Mouse (Mus musculus) liver, embryonic 13.5 days (tissue): ENCODE data around the gene Cyb5rl. TPM values are rescaled to one million over a fixed set of nuclear protein-coding genes. Genes with fewer than 3 reads are reported as not detected.

Experiments used
- ATAC-seq: fragments of 200-750 bp; cut with Nextera tagmentation; 2 replicates; pipeline ENCODE4 v1.8.0; 2017; ENCODE audit warnings: low read depth, mild to moderate bottlenecking, moderate number of reproducible peaks, moderate library complexity
- DNase-seq: peaks from one replicate; pipeline ENCODE4 v3.0.0; 2022
- H3K27ac ChIP-seq: fragments of 300-500 bp; sonication (generic); 2 replicates; pipeline ENCODE4 v1.5.1; 2015; ENCODE audit warnings: moderate library complexity, mild to moderate bottlenecking, inconsistent platforms
- H3K27me3 ChIP-seq: fragments of 300-500 bp; sonication (generic); 2 replicates; pipeline ENCODE4 v1.6.1; 2015; ENCODE audit warnings: mild to moderate bottlenecking, inconsistent platforms
- H3K36me3 ChIP-seq: fragments of 300-500 bp; sonication (generic); 2 replicates; pipeline ENCODE4 v1.6.1; 2015; ENCODE audit warnings: mild to moderate bottlenecking, inconsistent platforms
- H3K4me1 ChIP-seq: fragments of 300-500 bp; sonication (generic); replicated peaks from 2 replicates; pipeline ENCODE4 v1.6.1; 2015; ENCODE audit warnings: inconsistent platforms
- H3K4me2 ChIP-seq: fragments of 300-500 bp; sonication (generic); 2 replicates; pipeline ENCODE4 v1.6.1; 2015; ENCODE audit warnings: inconsistent platforms, mild to moderate bottlenecking, moderate library complexity
- H3K4me3 ChIP-seq: fragments of 300-500 bp; sonication (generic); replicated peaks from 2 replicates; pipeline ENCODE4 v1.5.1; 2015; ENCODE audit warnings: mild to moderate bottlenecking, inconsistent platforms
- H3K9ac ChIP-seq: fragments of 300-500 bp; sonication (generic); 2 replicates; pipeline ENCODE4 v1.6.1; 2015; ENCODE audit warnings: mild to moderate bottlenecking, inconsistent platforms
- H3K9me3 ChIP-seq: fragments of 300-500 bp; sonication (generic); replicated peaks from 2 replicates; pipeline ENCODE4 v1.6.1; 2016; ENCODE audit warnings: inconsistent platforms
- WGBS: fragments of 180-500 bp; shearing (Covaris S2); methylation state at CpG from one replicate; pipeline ENCODE4 v1.1.7; 2015; ENCODE audit not compliant: insufficient replicate concordance; 5-methylcytosine and 5-hydroxymethylcytosine counted together
- polyA plus RNA-seq: library from polyadenylated mRNA; unstranded; fragments of >200 nt; fragmentation: Nextera tagmentation; extraction: Ambion mirVana; gene quantifications from 2 replicates; pipeline ENCODE4 v1.2.1, GENCODE M21; 2015

Cyb5rl gene
- polyA plus RNA-seq, 1 experiment from 2014 or later: 2.6 TPM

- Histone ChIP-seq H3K4me2 (no peak overlapping the region), H3K9ac (no peak overlapping the region), H3K36me3 (no peaks in the 10 kb centered on the region), H3K9me3 (no peaks in the 10 kb centered on the region), H3K27me3 (0 out of 2 replicates have a peak, but pooled peaks cover 2% of the 10 kb centered on the region), H3K4me3 (no peak overlapping the region), H3K4me1 (peaks cover 18% of the 10 kb centered on the region), H3K27ac (no peak overlapping the region)
- WGBS: 64% methylated on average over 2 of the region's 2 CpGs
- ATAC-seq: no peak
- no peak for DNase-seq
Measured at GRCm38 (mm10) chr4:107117741-107118385, 51.1 kb downstream of the Cyb5rl start.

DNA sequence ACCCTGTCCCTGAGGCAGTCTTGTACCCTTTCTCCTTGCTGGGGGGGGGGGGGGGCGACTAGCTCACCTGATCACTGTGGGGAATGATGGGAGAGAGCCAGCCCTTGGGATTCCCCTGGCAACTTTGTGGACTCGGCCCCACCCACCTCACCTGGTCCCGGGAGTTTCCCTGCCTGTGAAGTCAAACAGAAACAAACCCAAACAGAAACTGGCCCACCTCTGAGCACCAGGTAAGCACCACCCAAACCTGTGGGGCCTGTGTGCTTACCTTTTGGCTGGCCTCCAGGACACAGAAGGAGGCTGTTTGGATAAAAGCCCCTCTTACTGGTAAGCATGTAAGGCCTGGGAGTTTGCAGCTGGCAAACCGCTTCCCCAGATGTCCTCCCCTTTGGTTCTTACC lies 52.3 kb downstream of the Cyb5rl start:
- no peak for ATAC-seq
- H3K27me3 ChIP-seq: peaks cover 3% of the 10 kb centered on the region; the same call in 1 of the 2 replicates
- no peaks in the 10 kb centered on the region for H3K9me3 ChIP-seq
- 50% methylated on average over 4 of the region's 4 CpGs for WGBS
- H3K27ac ChIP-seq: no peak overlapping the region
- no peak overlapping the region for H3K9ac ChIP-seq
- no peak overlapping the region for H3K4me2 ChIP-seq
- H3K4me3 ChIP-seq: no peak overlapping the region
- H3K36me3 ChIP-seq: no peaks in the 10 kb centered on the region
- peaks cover 18% of the 10 kb centered on the region for H3K4me1 ChIP-seq
- no peak for DNase-seq

DNA sequence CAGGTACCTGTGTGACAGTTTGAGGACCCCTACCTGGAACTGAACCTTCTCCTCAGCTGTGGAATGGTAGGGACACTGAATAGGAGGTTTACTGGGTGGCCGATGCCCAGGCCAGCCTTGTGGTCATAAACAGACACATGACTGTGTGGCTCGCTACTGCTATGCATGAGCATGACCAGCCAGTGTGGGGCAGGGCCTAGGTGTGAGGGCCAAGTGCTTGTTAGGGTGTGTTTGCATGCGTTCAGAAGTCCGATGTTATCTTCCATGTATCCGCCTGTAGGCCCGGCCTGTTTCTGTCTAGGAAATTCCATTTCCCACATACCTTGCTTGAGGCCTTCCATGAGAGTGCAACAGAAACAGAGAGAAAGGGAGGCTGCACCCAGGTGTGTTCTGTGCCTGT lies 53.9 kb downstream of the Cyb5rl start:
- H3K4me1 ChIP-seq: peaks cover 18% of the 10 kb centered on the region
- no peaks in the 10 kb centered on the region for H3K9me3 ChIP-seq
- H3K36me3 ChIP-seq: no peaks in the 10 kb centered on the region
- 83% methylated on average over 6 of the region's 6 CpGs for WGBS
- no peak overlapping the region for H3K4me3 ChIP-seq
- H3K4me2 ChIP-seq: no peak overlapping the region
- ATAC-seq: no peak
- no peak for DNase-seq
- peaks cover 3% of the 10 kb centered on the region; the same call in 1 of the 2 replicates for H3K27me3 ChIP-seq
- H3K9ac ChIP-seq: no peak overlapping the region
- H3K27ac ChIP-seq: no peak overlapping the region

- Histone ChIP-seq H3K9ac (no peak overlapping the region), H3K4me1 (peaks cover 18% of the 10 kb centered on the region), H3K27ac (no peak overlapping the region), H3K4me3 (no peak overlapping the region), H3K9me3 (no peaks in the 10 kb centered on the region), H3K4me2 (no peak overlapping the region), H3K36me3 (no peaks in the 10 kb centered on the region), H3K27me3 (peaks cover 3% of the 10 kb centered on the region; the same call in 1 of the 2 replicates)
- WGBS: 58% methylated on average over 12 of the region's 12 CpGs
- no peak for ATAC-seq
- no peak for DNase-seq
Measured at GRCm38 (mm10) chr4:107121165-107121943, 54.6 kb downstream of the Cyb5rl start.

- ATAC-seq (no peak), DNase-seq (no peak)
- H3K27ac ChIP-seq: no peak overlapping the region
- WGBS: 51% methylated on average over 7 of the region's 7 CpGs
- H3K9ac ChIP-seq: no peak overlapping the region
- no peak overlapping the region for H3K4me2 ChIP-seq
- H3K9me3 ChIP-seq: no peaks in the 10 kb centered on the region
- H3K27me3 ChIP-seq: peaks cover 3% of the 10 kb centered on the region; the same call in 1 of the 2 replicates
- H3K4me3 ChIP-seq: no peak overlapping the region
- H3K4me1 ChIP-seq: peaks cover 18% of the 10 kb centered on the region
- H3K36me3 ChIP-seq: no peaks in the 10 kb centered on the region
Measured at GRCm38 (mm10) chr4:107124376-107124775, 57.6 kb downstream of the Cyb5rl start.

DNA sequence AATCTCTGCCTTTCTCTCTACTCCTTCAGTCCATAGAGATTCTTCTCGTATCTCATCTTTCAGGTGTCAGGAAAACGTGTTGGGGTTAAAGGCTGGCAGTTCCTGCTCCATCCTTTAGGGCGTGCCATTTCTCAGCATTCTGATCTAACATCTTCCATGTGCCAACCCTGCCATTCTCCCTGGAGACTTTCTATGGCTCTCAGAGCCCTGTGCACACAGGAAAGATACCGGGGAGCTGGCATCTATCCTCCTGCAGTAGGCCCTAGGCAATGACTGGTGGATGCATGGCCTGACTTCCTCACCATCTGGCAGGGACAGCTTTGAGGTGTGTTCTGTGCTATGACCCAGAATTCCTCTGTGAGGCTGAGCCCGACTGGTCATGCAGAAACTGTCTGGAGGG lies 58.3 kb downstream of the Cyb5rl start:
- no peak overlapping the region for H3K4me3 ChIP-seq
- H3K9ac ChIP-seq: no peak overlapping the region
- H3K9me3 ChIP-seq: no peaks in the 10 kb centered on the region
- peaks cover 3% of the 10 kb centered on the region; the same call in 1 of the 2 replicates for H3K27me3 ChIP-seq
- 50% methylated on average over 5 of the region's 5 CpGs for WGBS
- DNase-seq: no peak
- no peak for ATAC-seq
- peaks cover 18% of the 10 kb centered on the region for H3K4me1 ChIP-seq
- no peaks in the 10 kb centered on the region for H3K36me3 ChIP-seq
- H3K27ac ChIP-seq: no peak overlapping the region
- no peak overlapping the region for H3K4me2 ChIP-seq

- no peak overlapping the region for H3K9ac ChIP-seq
- no peak for ATAC-seq
- WGBS: 54% methylated on average over 10 of the region's 10 CpGs
Measured at GRCm38 (mm10) chr4:107126389-107126788, 59.6 kb downstream of the Cyb5rl start.

GRCm38 (mm10) chr4:107126891-107127524 lies 60.2 kb downstream of the Cyb5rl start:
- no peak overlapping the region for H3K27ac ChIP-seq
- H3K9me3 ChIP-seq: no peaks in the 10 kb centered on the region
- no peak overlapping the region for H3K4me2 ChIP-seq
- H3K9ac ChIP-seq: no peak overlapping the region
- WGBS: 61% methylated on average over 13 of the region's 13 CpGs
- ATAC-seq (no peak), DNase-seq (no peak)
- peaks cover 8% of the 10 kb centered on the region for H3K4me1 ChIP-seq
- H3K4me3 ChIP-seq: no peak overlapping the region
- H3K36me3 ChIP-seq: no peaks in the 10 kb centered on the region
- H3K27me3 ChIP-seq: peaks cover 3% of the 10 kb centered on the region; the same call in 1 of the 2 replicates

More at GRCm38 (mm10) chr4:107126389-107126788, 59.6 kb downstream of the Cyb5rl start:
- H3K9me3 ChIP-seq: no peaks in the 10 kb centered on the region
- H3K4me2 ChIP-seq: no peak overlapping the region
- peaks cover 3% of the 10 kb centered on the region; the same call in 1 of the 2 replicates for H3K27me3 ChIP-seq
- no peak overlapping the region for H3K27ac ChIP-seq
- no peak for DNase-seq
- no peak overlapping the region for H3K4me3 ChIP-seq
- H3K36me3 ChIP-seq: no peaks in the 10 kb centered on the region
- peaks cover 14% of the 10 kb centered on the region for H3K4me1 ChIP-seq

- no peak for ATAC-seq
Measured at GRCm38 (mm10) chr4:107127901-107128669, 61.3 kb downstream of the Cyb5rl start.

DNA sequence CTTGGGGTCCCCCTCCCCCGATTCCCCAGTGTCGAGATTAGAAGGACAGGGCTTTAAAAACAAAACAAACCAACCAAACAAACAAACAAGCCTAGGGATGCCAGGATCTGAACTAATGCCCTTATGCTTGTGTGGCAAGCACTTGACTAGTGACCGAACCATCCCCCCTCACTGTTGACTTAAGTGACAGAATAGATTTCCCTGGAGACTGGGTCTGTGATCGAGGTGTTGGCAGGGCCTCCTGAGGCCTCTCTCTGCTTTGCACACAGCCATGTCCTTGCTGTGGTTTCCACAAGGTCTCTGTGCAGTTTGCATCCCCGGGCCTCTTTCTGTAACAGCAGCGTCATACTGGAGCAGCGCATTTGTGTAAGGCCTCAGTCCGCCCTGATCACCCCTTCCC lies 62.6 kb downstream of the Cyb5rl start:
- no peak for ATAC-seq

More at GRCm38 (mm10) chr4:107127901-107128669, 61.3 kb downstream of the Cyb5rl start:
- Histone ChIP-seq H3K4me2 (no peak overlapping the region), H3K4me1 (no peaks in the 10 kb centered on the region), H3K36me3 (no peaks in the 10 kb centered on the region), H3K4me3 (no peak overlapping the region), H3K9ac (no peak overlapping the region), H3K27me3 (peaks cover 3% of the 10 kb centered on the region; the same call in 1 of the 2 replicates), H3K27ac (no peak overlapping the region), H3K9me3 (no peaks in the 10 kb centered on the region)
- no peak for DNase-seq
- WGBS: 63% methylated on average over 13 of the region's 13 CpGs

GRCm38 (mm10) chr4:107130534-107130933 lies 63.7 kb downstream of the Cyb5rl start:
- H3K4me1 ChIP-seq: peaks cover 4% of the 10 kb centered on the region; the same call in 1 of the 2 replicates
- no peak overlapping the region for H3K27ac ChIP-seq
- WGBS: 20% methylated on average over 9 of the region's 9 CpGs
- no peaks in the 10 kb centered on the region for H3K27me3 ChIP-seq
- ATAC-seq: no peak
- no peaks in the 10 kb centered on the region for H3K9me3 ChIP-seq
- no peak overlapping the region for H3K4me3 ChIP-seq
- no peak overlapping the region for H3K4me2 ChIP-seq
- DNase-seq: no peak
- no peak overlapping the region for H3K9ac ChIP-seq
- no peaks in the 10 kb centered on the region for H3K36me3 ChIP-seq

More for the DNA sequence above, 62.6 kb downstream of the Cyb5rl start:
- no peak overlapping the region for H3K9ac ChIP-seq
- H3K36me3 ChIP-seq: no peaks in the 10 kb centered on the region
- H3K9me3 ChIP-seq: no peaks in the 10 kb centered on the region
- WGBS: 68% methylated on average over 8 of the region's 8 CpGs
- H3K27ac ChIP-seq: no peak overlapping the region
- H3K4me2 ChIP-seq: no peak overlapping the region
- no peak overlapping the region for H3K4me3 ChIP-seq
- DNase-seq: no peak
- no peaks in the 10 kb centered on the region for H3K4me1 ChIP-seq
- H3K27me3 ChIP-seq: no peaks in the 10 kb centered on the region
